Mouse (Mus musculus) E14TG2a.4 (cell line): Measurements from ENCODE around the gene Fam174a.

Source experiments
- H3K27me3 ChIP-seq: 2 replicates; pipeline ENCODE4 v1.6.1; 2014; ENCODE audit warnings: low read length, control low read depth; ENCODE audit not compliant: insufficient read depth
- H3K36me3 ChIP-seq: 2 replicates; pipeline ENCODE4 v1.6.1; 2014; ENCODE audit warnings: low read length, control low read depth; ENCODE audit not compliant: insufficient read depth
- H3K4me1 ChIP-seq: replicated peaks from 2 replicates; pipeline ENCODE4 v1.6.1; 2014; ENCODE audit warnings: low read depth, low read length, control low read depth
- H3K4me3 ChIP-seq: replicated peaks from 2 replicates; pipeline ENCODE4 v1.5.1; 2014; ENCODE audit warnings: mild to moderate bottlenecking, low read length
- H3K9me3 ChIP-seq: 2 replicates; pipeline ENCODE4 v1.6.1; 2014; ENCODE audit warnings: low read length, control low read depth
- CTCF ChIP-seq: conservative IDR thresholded peaks from 2 replicates; pipeline ENCODE4 v1.5.1; 2014; ENCODE audit warnings: low read length
- NANOG ChIP-seq: IDR thresholded peaks from 2 replicates; pipeline ENCODE4 v1.6.1; 2014; ENCODE audit warnings: borderline replicate concordance, low read length, mixed read lengths
- POU5F1 ChIP-seq: IDR thresholded peaks from 2 replicates; pipeline ENCODE4 v1.6.1; 2014; ENCODE audit warnings: low read length, borderline replicate concordance

Fam174a gene

DNA sequence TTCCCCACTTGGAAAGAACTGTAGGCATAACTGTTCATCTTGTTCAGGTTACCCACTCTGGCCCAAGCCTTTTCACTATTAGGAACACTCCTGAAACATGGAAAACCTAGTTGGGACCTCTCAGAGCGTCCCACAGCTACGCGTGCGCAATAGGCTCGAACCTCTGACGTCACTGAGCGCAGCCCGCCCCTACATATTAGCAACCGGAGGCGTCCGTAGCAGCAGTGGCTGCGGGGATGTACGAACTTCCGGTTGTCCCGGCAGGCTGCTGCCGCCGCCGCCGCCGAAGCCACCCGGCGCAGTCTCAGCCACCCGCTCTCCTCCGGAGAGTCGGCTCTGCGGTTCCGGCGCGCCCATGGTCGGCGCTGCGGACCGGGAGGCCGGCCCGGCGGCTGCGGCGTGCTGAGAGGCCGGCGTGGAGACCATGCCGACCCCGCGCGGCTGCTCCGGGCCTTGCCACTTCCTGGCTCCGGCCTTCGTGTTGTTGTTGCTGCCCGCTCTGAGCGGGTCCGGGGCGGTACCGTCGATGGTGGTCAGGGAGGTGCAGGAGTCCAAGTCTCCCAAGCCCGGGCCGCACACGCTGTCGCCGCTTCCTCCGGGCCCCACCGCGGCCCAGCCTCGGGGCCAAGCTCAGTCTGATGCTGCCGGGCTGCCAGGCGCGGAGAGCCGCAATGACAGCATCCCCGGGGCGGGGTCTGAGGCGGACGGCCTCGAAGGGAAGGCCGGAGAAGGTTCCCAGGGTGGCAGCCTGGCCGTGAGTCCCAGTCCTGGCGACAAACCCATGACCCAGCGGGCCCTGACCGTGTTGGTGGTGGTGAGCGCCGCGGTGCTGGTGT lies at the start of gene Fam174a:
Fam174a (plus strand) TSS at position 231 of the 836 bp plus-strand sequence.
- H3K36me3 ChIP-seq: no peaks in the 10 kb centered on the region
- H3K4me3 ChIP-seq: peak within 1 kb of the TSS; percentile 89
- peaks cover 6% of the 10 kb centered on the region for H3K4me1 ChIP-seq
- H3K27me3 ChIP-seq: peaks cover 2% of the 10 kb centered on the region; the same call in 1 of the 2 replicates
- TF ChIP-seq NANOG: no peak
- no peak for TF ChIP-seq POU5F1
- TF ChIP-seq CTCF: no peak
- H3K9me3 ChIP-seq: no peaks in the 10 kb centered on the region

DNA sequence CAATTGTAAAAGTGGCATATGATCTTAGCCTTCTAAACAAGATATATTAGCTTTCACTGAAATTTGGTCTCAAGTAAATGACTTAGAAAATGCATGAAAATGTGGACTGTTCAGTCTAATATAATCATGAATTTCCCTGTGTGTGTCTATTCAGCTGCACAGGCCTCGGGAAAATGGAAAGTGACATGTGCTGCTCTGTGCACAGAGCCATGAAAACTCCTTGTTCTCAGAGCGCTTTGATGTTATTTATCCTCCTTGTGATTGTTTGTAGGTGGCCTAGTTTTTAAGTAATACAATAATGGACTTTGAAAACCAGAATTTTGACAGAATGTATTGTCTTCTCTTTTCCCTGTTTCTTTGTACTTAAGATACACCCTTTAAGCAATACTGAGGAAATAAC lies 49.6 kb upstream of the Fam174a start:
- Histone ChIP-seq H3K27me3 (no peaks in the 10 kb centered on the region), H3K4me3 (no peak overlapping the region), H3K4me1 (0 out of 2 replicates have a peak, but pooled peaks cover 5% of the 10 kb centered on the region), H3K36me3 (no peaks in the 10 kb centered on the region), H3K9me3 (no peaks in the 10 kb centered on the region)
- TF ChIP-seq POU5F1 (no peak), NANOG (no peak), CTCF (no peak)

- TF ChIP-seq CTCF (no peak), NANOG (no peak), POU5F1 (no peak)
- Histone ChIP-seq H3K4me3 (no peak overlapping the region), H3K4me1 (0 out of 2 replicates have a peak, but pooled peaks cover 5% of the 10 kb centered on the region), H3K27me3 (no peaks in the 10 kb centered on the region), H3K36me3 (no peaks in the 10 kb centered on the region), H3K9me3 (no peaks in the 10 kb centered on the region)
These were observed 45.3 kb upstream of the Fam174a start for GRCm38 (mm10) chr1:95267950-95268724.

DNA sequence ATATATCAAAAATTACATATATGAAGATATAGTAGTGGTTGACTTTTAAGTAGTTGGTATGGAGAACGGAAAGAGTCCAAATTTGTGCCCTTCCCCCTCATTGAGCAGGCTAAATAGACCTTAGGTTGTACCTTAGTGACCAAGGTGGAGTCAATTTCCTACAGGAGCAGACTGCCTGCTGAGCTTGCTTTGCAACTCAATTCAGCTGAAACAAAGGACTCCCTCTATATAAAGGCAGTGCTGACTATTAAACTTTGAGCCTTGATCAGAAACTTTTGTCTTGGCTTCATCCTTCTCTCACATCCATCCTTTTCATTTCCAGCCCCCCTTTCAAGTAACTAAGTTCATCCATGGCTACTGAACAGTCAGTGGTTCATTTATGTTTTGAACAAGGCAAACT lies 40.1 kb upstream of the Fam174a start:
- TF ChIP-seq CTCF (no peak), POU5F1 (no peak), NANOG (peak; percentile 51; the same call in 1 of the 2 replicates)
- peaks cover 12% of the 10 kb centered on the region for H3K4me1 ChIP-seq
- H3K27me3 ChIP-seq: no peaks in the 10 kb centered on the region
- no peaks in the 10 kb centered on the region for H3K36me3 ChIP-seq
- H3K4me3 ChIP-seq: no peak overlapping the region
- H3K9me3 ChIP-seq: no peaks in the 10 kb centered on the region

DNA sequence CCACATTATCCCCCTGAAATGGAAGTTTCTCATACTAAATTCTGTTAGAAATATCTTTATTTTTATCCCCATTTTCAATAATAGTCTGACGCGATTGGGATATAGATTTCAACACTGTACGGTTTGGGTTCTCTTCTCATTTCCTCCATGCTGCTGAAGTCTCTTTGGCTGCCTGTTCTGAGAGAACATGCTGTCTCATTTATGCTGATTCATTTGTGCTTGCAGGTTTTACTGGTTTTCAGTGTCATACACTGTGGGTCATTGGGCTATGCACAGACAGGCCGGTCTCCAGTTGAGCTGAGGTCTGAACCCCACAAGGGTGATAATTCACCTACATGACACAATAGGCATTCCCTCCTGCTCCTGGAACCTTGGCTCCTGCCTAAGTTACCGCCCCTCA lies 5.1 kb upstream of the Fam174a start:
- no peaks in the 10 kb centered on the region for H3K27me3 ChIP-seq
- no peaks in the 10 kb centered on the region for H3K4me1 ChIP-seq
- H3K36me3 ChIP-seq: no peaks in the 10 kb centered on the region
- H3K4me3 ChIP-seq: no peak overlapping the region
- no peaks in the 10 kb centered on the region for H3K9me3 ChIP-seq
- no peak for TF ChIP-seq CTCF
- no peak for TF ChIP-seq NANOG
- no peak for TF ChIP-seq POU5F1

- no peaks in the 10 kb centered on the region for H3K36me3 ChIP-seq
- no peaks in the 10 kb centered on the region for H3K9me3 ChIP-seq
- peak overlapping the region; percentile 89 for H3K4me3 ChIP-seq
- H3K4me1 ChIP-seq: peaks cover 6% of the 10 kb centered on the region
- peaks cover 2% of the 10 kb centered on the region; the same call in 1 of the 2 replicates for H3K27me3 ChIP-seq
- TF ChIP-seq POU5F1: no peak
- no peak for TF ChIP-seq CTCF
- no peak for TF ChIP-seq NANOG
These were observed 769 bp downstream of the Fam174a start for GRCm38 (mm10) chr1:95314229-95314555.

DNA sequence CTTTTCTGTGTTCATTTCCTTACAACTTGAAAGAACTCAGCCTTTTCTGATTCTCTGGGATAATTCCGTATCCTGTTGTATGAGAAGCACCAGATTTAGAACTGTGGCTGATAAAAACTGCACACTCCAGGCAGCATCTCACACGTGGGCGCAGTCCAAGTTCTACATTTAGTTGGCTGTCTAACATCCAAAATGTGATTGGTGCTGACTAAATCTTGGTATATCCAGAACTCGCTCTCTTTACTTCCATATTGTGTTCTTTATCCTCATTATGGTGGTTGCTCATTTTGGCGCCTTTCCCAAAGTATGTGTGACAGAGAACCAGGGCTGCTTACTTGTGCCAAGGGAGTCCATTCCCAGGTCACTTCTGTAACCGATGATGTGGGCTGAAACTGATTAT lies 2.6 kb downstream of the Fam174a start:
- no peaks in the 10 kb centered on the region for H3K36me3 ChIP-seq
- peaks cover 2% of the 10 kb centered on the region; the same call in 1 of the 2 replicates for H3K27me3 ChIP-seq
- no peak overlapping the region for H3K4me3 ChIP-seq
- peaks cover 6% of the 10 kb centered on the region for H3K4me1 ChIP-seq
- no peaks in the 10 kb centered on the region for H3K9me3 ChIP-seq
- TF ChIP-seq CTCF (no peak), NANOG (no peak), POU5F1 (no peak)

DNA sequence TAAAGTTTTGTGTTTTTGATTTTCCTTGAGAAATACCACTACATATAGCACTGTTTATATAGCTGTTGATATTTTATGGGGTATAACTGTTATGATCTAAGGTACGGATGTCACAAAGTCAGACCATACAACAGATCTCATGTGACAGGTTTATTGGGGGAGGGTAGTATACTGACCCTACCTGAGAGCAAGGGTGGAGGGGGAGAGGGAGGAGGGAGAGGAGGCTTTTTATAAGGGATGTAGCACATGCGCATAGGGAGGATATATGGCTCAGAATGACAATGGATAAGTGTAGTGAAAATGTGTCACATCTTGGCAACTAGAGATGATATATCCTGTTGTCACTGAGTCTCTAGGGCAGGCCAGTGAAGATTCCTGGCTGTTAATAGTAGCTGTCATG lies 8.8 kb downstream of the Fam174a start:
- Histone ChIP-seq H3K4me1 (no peaks in the 10 kb centered on the region), H3K27me3 (no peaks in the 10 kb centered on the region), H3K4me3 (no peak overlapping the region), H3K36me3 (no peaks in the 10 kb centered on the region), H3K9me3 (no peaks in the 10 kb centered on the region)
- TF ChIP-seq POU5F1 (no peak), NANOG (no peak), CTCF (no peak)
